Mouse (Mus musculus) embryonic fibroblast, embryonic 13.5 days (primary cell): Measurements from ENCODE around the gene Ecpas.

Experiments
- CTCF ChIP-seq: IDR thresholded peaks from 2 replicates; pipeline ENCODE4 v1.5.1; 2011; ENCODE audit warnings: mild to moderate bottlenecking, control low read depth, low read length, moderate library complexity, borderline replicate concordance; ENCODE audit not compliant: insufficient read depth
- POLR2A ChIP-seq: IDR thresholded peaks from 2 replicates; pipeline ENCODE4 v1.6.1; 2011; ENCODE audit warnings: low read depth, mild to moderate bottlenecking, control low read depth, low read length, moderate library complexity

GRCm38 (mm10) chr4:58925664-58926063 is 13.1 kb upstream of the Ecpas start:
- TF ChIP-seq CTCF, result no peak
- no peak for TF ChIP-seq POLR2A
